Mouse (Mus musculus): Measurements from ENCODE around the gene Gabbr2. TPM values are rescaled to one million over a fixed set of nuclear protein-coding genes. Genes with fewer than 3 reads are reported as not detected.

Gabbr2 gene
- polyA plus RNA-seq, 1 experiment: not detected

GRCm38 (mm10) chr4:46885627-46886383 lies 105.9 kb downstream of the Gabbr2 start:
- TF ChIP-seq TAL1 (IDR thresholded peaks at IDR 0.05; ENCODE audit: low read length): no peak
- no peak for TF ChIP-seq GATA1 (IDR thresholded peaks at IDR 0.05; ENCODE audit: low read length)
- peaks cover 3% of the 10 kb centered on the region; the same call in 1 of the 2 replicates for H3K4me1 ChIP-seq (ENCODE audit: control insufficient read depth)
- H3K36me3 ChIP-seq (ENCODE audit: control insufficient read depth): no peaks in the 10 kb centered on the region
- H3K9me3 ChIP-seq (ENCODE audit: control insufficient read depth, low read length): no peaks in the 10 kb centered on the region
- H3K4me3 ChIP-seq (replicated peaks): no peak overlapping the region
- peaks cover 19% of the 10 kb centered on the region for H3K27me3 ChIP-seq (ENCODE audit: control insufficient read depth)

- Histone ChIP-seq H3K4me3 (replicated peaks) (no peak overlapping the region), H3K36me3 (ENCODE audit: control insufficient read depth) (no peaks in the 10 kb centered on the region), H3K9me3 (ENCODE audit: control insufficient read depth, low read length) (no peaks in the 10 kb centered on the region), H3K27me3 (ENCODE audit: control insufficient read depth) (peaks cover 24% of the 10 kb centered on the region), H3K4me1 (ENCODE audit: control insufficient read depth) (peaks cover 3% of the 10 kb centered on the region; the same call in 1 of the 2 replicates)
- no peak for TF ChIP-seq GATA1 (IDR thresholded peaks at IDR 0.05; ENCODE audit: low read length)
- TF ChIP-seq TAL1 (IDR thresholded peaks at IDR 0.05; ENCODE audit: low read length): no peak
These were observed 107.5 kb downstream of the Gabbr2 start for GRCm38 (mm10) chr4:46884132-46884531.

- Histone ChIP-seq H3K4me3 (replicated peaks) (no peak overlapping the region), H3K36me3 (ENCODE audit: control insufficient read depth) (no peaks in the 10 kb centered on the region), H3K4me1 (ENCODE audit: control insufficient read depth) (no peaks in the 10 kb centered on the region), H3K27me3 (ENCODE audit: control insufficient read depth) (peaks cover 21% of the 10 kb centered on the region), H3K9me3 (ENCODE audit: control insufficient read depth, low read length) (no peaks in the 10 kb centered on the region)
- no peak for TF ChIP-seq TAL1 (IDR thresholded peaks at IDR 0.05; ENCODE audit: low read length)
- no peak for TF ChIP-seq GATA1 (IDR thresholded peaks at IDR 0.05; ENCODE audit: low read length)
These were observed 108.1 kb downstream of the Gabbr2 start for GRCm38 (mm10) chr4:46883546-46883945.

- Histone ChIP-seq H3K27me3 (ENCODE audit: control insufficient read depth) (peaks cover 24% of the 10 kb centered on the region), H3K9me3 (ENCODE audit: control insufficient read depth, low read length) (no peaks in the 10 kb centered on the region), H3K4me1 (ENCODE audit: control insufficient read depth) (no peaks in the 10 kb centered on the region), H3K4me3 (replicated peaks) (no peak overlapping the region), H3K36me3 (ENCODE audit: control insufficient read depth) (no peaks in the 10 kb centered on the region)
- TF ChIP-seq TAL1 (IDR thresholded peaks at IDR 0.05; ENCODE audit: low read length): no peak
- no peak for TF ChIP-seq GATA1 (IDR thresholded peaks at IDR 0.05; ENCODE audit: low read length)
These were observed 108.6 kb downstream of the Gabbr2 start for GRCm38 (mm10) chr4:46883047-46883446.

- H3K27me3 ChIP-seq (ENCODE audit: control insufficient read depth): peaks cover 29% of the 10 kb centered on the region
- no peak for TF ChIP-seq GATA1 (IDR thresholded peaks at IDR 0.05; ENCODE audit: low read length)
- no peak for TF ChIP-seq TAL1 (IDR thresholded peaks at IDR 0.05; ENCODE audit: low read length)
- no peaks in the 10 kb centered on the region for H3K4me1 ChIP-seq (ENCODE audit: control insufficient read depth)
- H3K4me3 ChIP-seq (replicated peaks): no peak overlapping the region
- no peaks in the 10 kb centered on the region for H3K36me3 ChIP-seq (ENCODE audit: control insufficient read depth)
- H3K9me3 ChIP-seq (ENCODE audit: control insufficient read depth, low read length): no peaks in the 10 kb centered on the region
These were observed 110.4 kb downstream of the Gabbr2 start for GRCm38 (mm10) chr4:46881271-46881670.

GRCm38 (mm10) chr4:46879943-46880342 lies 111.7 kb downstream of the Gabbr2 start:
- no peaks in the 10 kb centered on the region for H3K4me1 ChIP-seq (ENCODE audit: control insufficient read depth)
- H3K36me3 ChIP-seq (ENCODE audit: control insufficient read depth): no peaks in the 10 kb centered on the region
- H3K9me3 ChIP-seq (ENCODE audit: control insufficient read depth, low read length): no peaks in the 10 kb centered on the region
- TF ChIP-seq TAL1 (IDR thresholded peaks at IDR 0.05; ENCODE audit: low read length) (no peak), GATA1 (IDR thresholded peaks at IDR 0.05; ENCODE audit: low read length) (no peak)
- H3K4me3 ChIP-seq (replicated peaks): no peak overlapping the region
- H3K27me3 ChIP-seq (ENCODE audit: control insufficient read depth): peaks cover 33% of the 10 kb centered on the region

- H3K27me3 ChIP-seq (ENCODE audit: control insufficient read depth): peaks cover 58% of the 10 kb centered on the region
These were observed 118.9 kb downstream of the Gabbr2 start for GRCm38 (mm10) chr4:46872750-46873149.

GRCm38 (mm10) chr4:46870157-46870556 lies 121.5 kb downstream of the Gabbr2 start:
- no peak overlapping the region for H3K4me3 ChIP-seq (replicated peaks)
- no peaks in the 10 kb centered on the region for H3K4me1 ChIP-seq (ENCODE audit: control insufficient read depth)
- H3K9me3 ChIP-seq (ENCODE audit: control insufficient read depth, low read length): no peaks in the 10 kb centered on the region
- TF ChIP-seq TAL1 (IDR thresholded peaks at IDR 0.05; ENCODE audit: low read length): no peak
- no peak for TF ChIP-seq GATA1 (IDR thresholded peaks at IDR 0.05; ENCODE audit: low read length)
- peaks cover 67% of the 10 kb centered on the region for H3K27me3 ChIP-seq (ENCODE audit: control insufficient read depth)
- H3K36me3 ChIP-seq (ENCODE audit: control insufficient read depth): no peaks in the 10 kb centered on the region

More at GRCm38 (mm10) chr4:46872750-46873149, 118.9 kb downstream of the Gabbr2 start:
- Histone ChIP-seq H3K36me3 (ENCODE audit: control insufficient read depth) (no peaks in the 10 kb centered on the region), H3K9me3 (ENCODE audit: control insufficient read depth, low read length) (no peaks in the 10 kb centered on the region), H3K4me3 (replicated peaks) (no peak overlapping the region), H3K4me1 (ENCODE audit: control insufficient read depth) (no peaks in the 10 kb centered on the region)
- TF ChIP-seq TAL1 (IDR thresholded peaks at IDR 0.05; ENCODE audit: low read length): no peak
- TF ChIP-seq GATA1 (IDR thresholded peaks at IDR 0.05; ENCODE audit: low read length): no peak

- no peaks in the 10 kb centered on the region for H3K36me3 ChIP-seq (ENCODE audit: control insufficient read depth)
- H3K4me1 ChIP-seq (ENCODE audit: control insufficient read depth): no peaks in the 10 kb centered on the region
- peaks cover 68% of the 10 kb centered on the region for H3K27me3 ChIP-seq (ENCODE audit: control insufficient read depth)
- no peaks in the 10 kb centered on the region for H3K9me3 ChIP-seq (ENCODE audit: control insufficient read depth, low read length)
- no peak overlapping the region for H3K4me3 ChIP-seq (replicated peaks)
- no peak for TF ChIP-seq TAL1 (IDR thresholded peaks at IDR 0.05; ENCODE audit: low read length)
- no peak for TF ChIP-seq GATA1 (IDR thresholded peaks at IDR 0.05; ENCODE audit: low read length)
These were observed 122.3 kb downstream of the Gabbr2 start for GRCm38 (mm10) chr4:46869380-46869779.

Data from erythroblast, embryonic 14.5 days (primary cell).